Mouse (Mus musculus) midbrain, postnatal 0 days (tissue): ENCODE measurements around the gene Igfbpl1. TPM values are rescaled to one million over a fixed set of nuclear protein-coding genes. Genes with fewer than 3 reads are reported as not detected.

Experiments
- ATAC-seq: fragments of 200-750 bp; cut with Nextera tagmentation; 2 replicates; pipeline ENCODE4 v1.8.0; 2017; ENCODE audit warnings: moderate number of reproducible peaks, mild to moderate bottlenecking, moderate TSS enrichment, moderate library complexity; ENCODE audit not compliant: low FRiP score
- DNase-seq: peaks from one replicate; pipeline ENCODE4 v3.0.0-alpha.2; 2015; ENCODE audit warnings: low spot score
- H3K27ac ChIP-seq: fragments of 300-500 bp; sonication (generic); 2 replicates; pipeline ENCODE4 v1.5.1; 2014; ENCODE audit warnings: low read depth, mild to moderate bottlenecking, low read length, mixed read lengths
- H3K27me3 ChIP-seq: fragments of 300-500 bp; sonication (generic); 2 replicates; pipeline ENCODE4 v1.6.1; 2014; ENCODE audit warnings: low read length, control low read depth, mixed read lengths; ENCODE audit not compliant: insufficient read depth
- H3K36me3 ChIP-seq: fragments of 300-500 bp; sonication (generic); 2 replicates; pipeline ENCODE4 v1.6.1; 2014; ENCODE audit warnings: low read length, control low read depth, mixed read lengths; ENCODE audit not compliant: insufficient read depth
- H3K4me1 ChIP-seq: fragments of 300-500 bp; sonication (generic); 2 replicates; pipeline ENCODE4 v1.6.1; 2014; ENCODE audit warnings: mild to moderate bottlenecking, control low read depth, antibody characterized with exemption, low read length, mixed read lengths; ENCODE audit not compliant: insufficient read depth
- H3K4me2 ChIP-seq: fragments of 300-500 bp; sonication (generic); 2 replicates; pipeline ENCODE4 v1.6.1; 2014; ENCODE audit warnings: low read depth, mild to moderate bottlenecking, low read length, mixed read lengths; ENCODE audit not compliant: poor library complexity, severe bottlenecking
- H3K4me3 ChIP-seq: fragments of 300-500 bp; sonication (generic); 2 replicates; pipeline ENCODE4 v1.5.1; 2014; ENCODE audit warnings: low read depth, mild to moderate bottlenecking, low read length, moderate library complexity
- H3K9ac ChIP-seq: fragments of 300-500 bp; sonication (generic); replicated peaks from 2 replicates; pipeline ENCODE4 v1.6.1; 2014; ENCODE audit warnings: mild to moderate bottlenecking, low read length, moderate library complexity, mixed read lengths; ENCODE audit not compliant: poor library complexity, severe bottlenecking
- H3K9me3 ChIP-seq: fragments of 300-500 bp; sonication (generic); 2 replicates; pipeline ENCODE4 v1.6.1; 2016; ENCODE audit warnings: low read length, control low read depth
- CTCF ChIP-seq: IDR thresholded peaks from 2 replicates; pipeline ENCODE4 v1.5.1; 2016; ENCODE audit warnings: antibody characterized with exemption, mild to moderate bottlenecking
- WGBS: fragments of 180-500 bp; shearing (Covaris S2); extraction: QIAGEN DNeasy Blood & Tissue Kit; methylation state at CpG from one replicate; pipeline ENCODE4 v1.1.7; 2014; 5-methylcytosine and 5-hydroxymethylcytosine counted together
- polyA plus RNA-seq: library from polyadenylated mRNA; unstranded; fragments of >200 nt; fragmentation: Nextera tagmentation; extraction: Ambion mirVana; gene quantifications from 2 replicates; pipeline ENCODE4 v1.2.1, GENCODE M21; 2015
- total RNA-seq: library from RNA; depleted of rRNA; stranded (reverse); fragments of >200 nt; gene quantifications from 2 replicates; pipeline ENCODE4 v1.2.3, GENCODE M21; 2014

Gene Igfbpl1
- total and polyA plus RNA-seq, 2 experiments from 2014 or later = 10.3 to 51.6 TPM

DNA sequence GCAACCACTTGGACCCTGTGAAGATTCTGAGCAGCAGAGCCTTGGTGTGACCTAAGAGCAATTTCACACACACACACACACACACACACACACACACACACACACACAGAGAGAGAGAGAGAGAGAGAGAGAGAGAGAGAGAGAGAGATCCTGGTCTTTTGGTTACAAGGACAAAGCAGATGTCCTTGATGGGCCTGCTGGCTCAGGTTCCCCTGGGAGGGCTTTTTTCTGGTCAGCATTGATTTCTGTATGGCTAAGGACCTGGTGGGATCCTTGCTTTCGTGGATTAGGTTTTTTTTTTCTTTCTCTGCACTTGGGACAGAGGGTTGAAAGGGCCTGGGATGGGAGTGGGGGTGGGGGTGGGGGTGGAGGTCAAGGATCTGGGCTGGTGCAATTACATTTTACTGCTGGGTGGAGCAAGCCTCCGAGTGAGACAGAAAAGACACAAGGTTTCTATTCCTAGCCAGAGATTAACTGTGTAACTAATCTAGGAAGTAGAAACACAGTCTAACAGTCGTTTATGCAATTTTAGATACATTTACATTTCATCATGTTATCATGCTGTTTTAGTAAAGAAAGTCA, 26.7 kb downstream of the Igfbpl1 start:
- no peak overlapping the region for H3K4me2 ChIP-seq
- H3K27ac ChIP-seq = no peak overlapping the region
- 39% methylated on average over 3 of the region's 3 CpGs for WGBS
- H3K9me3 ChIP-seq = no peaks in the 10 kb centered on the region
- H3K4me1 ChIP-seq = peaks cover 5% of the 10 kb centered on the region; the same call in 1 of the 2 replicates
- ATAC-seq (no peak), DNase-seq (no peak)
- H3K4me3 ChIP-seq = no peak overlapping the region
- H3K9ac ChIP-seq = no peak overlapping the region
- H3K36me3 ChIP-seq = peaks cover 6% of the 10 kb centered on the region; the same call in 1 of the 2 replicates
- TF ChIP-seq CTCF = no peak
- no peaks in the 10 kb centered on the region for H3K27me3 ChIP-seq

GRCm38 (mm10) chr4:45798964-45799363, 27.8 kb downstream of the Igfbpl1 start, which contains the start of gene Aldh1b1:
Aldh1b1 (plus strand) TSS chr4:45799022.
- peak within 1 kb of the TSS; percentile 78 for H3K4me2 ChIP-seq
- ATAC-seq (peak; percentile 70), DNase-seq (peak; percentile 77)
- H3K9ac ChIP-seq = peak within 1 kb of the TSS; percentile 65
- peaks cover 5% of the 10 kb centered on the region; the same call in 1 of the 2 replicates for H3K4me1 ChIP-seq
- no peak for TF ChIP-seq CTCF
- no peaks in the 10 kb centered on the region for H3K27me3 ChIP-seq
- H3K36me3 ChIP-seq = peaks cover 4% of the 10 kb centered on the region; the same call in 1 of the 2 replicates
- peak within 1 kb of the TSS; percentile 54 for H3K4me3 ChIP-seq
- H3K9me3 ChIP-seq = no peaks in the 10 kb centered on the region
- peak within 1 kb of the TSS; percentile 62; the same call in 1 of the 2 replicates for H3K27ac ChIP-seq
- under 1% methylated on average over 26 of the region's 26 CpGs for WGBS

GRCm38 (mm10) chr4:45796760-45797159, 30.0 kb downstream of the Igfbpl1 start:
- H3K4me1 ChIP-seq = peaks cover 5% of the 10 kb centered on the region; the same call in 1 of the 2 replicates
- no peaks in the 10 kb centered on the region for H3K27me3 ChIP-seq
- H3K4me2 ChIP-seq = no peak overlapping the region
- no peaks in the 10 kb centered on the region for H3K36me3 ChIP-seq
- no peak overlapping the region for H3K9ac ChIP-seq
- H3K4me3 ChIP-seq = no peak overlapping the region
- no peak for DNase-seq
- H3K27ac ChIP-seq = no peak overlapping the region
- H3K9me3 ChIP-seq = no peaks in the 10 kb centered on the region
- WGBS = 85% methylated on average over 5 of the region's 5 CpGs
- no peak for TF ChIP-seq CTCF
- ATAC-seq = no peak

DNA sequence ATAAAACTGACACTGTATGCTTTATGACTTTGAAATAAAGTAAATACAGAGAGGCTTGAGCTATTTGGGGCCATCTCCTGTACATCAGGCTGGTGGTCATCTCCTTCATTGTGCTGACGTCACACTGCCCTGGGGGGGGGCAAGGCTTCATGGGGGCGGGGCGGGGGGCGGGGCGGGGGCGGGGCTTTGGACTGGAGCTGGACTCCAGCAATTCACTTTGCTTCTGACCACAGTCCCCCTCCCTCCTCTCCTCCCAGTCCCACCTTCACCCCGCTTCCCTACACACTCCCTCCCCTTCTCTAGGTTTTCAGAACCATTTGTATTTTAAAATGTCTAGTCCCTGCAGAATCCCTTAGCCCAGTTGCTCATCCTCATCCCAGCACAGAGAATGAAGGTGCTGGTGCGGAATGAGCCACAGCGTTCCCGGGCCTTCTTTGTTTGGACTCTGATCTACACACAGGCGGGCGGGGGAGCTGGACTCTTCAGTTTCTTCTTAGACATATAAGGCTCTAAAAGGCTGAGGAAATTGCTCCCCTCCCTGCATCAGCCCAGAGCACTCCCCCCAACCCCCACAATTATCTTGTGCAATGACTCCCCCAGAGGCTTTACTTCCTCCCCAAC, 31.4 kb downstream of the Igfbpl1 start:
- Histone ChIP-seq H3K9me3 (no peaks in the 10 kb centered on the region), H3K4me1 (peaks cover 5% of the 10 kb centered on the region; the same call in 1 of the 2 replicates), H3K4me2 (peak overlapping the region; percentile 45), H3K27ac (no peak overlapping the region), H3K9ac (0 out of 2 replicates have a peak overlapping the region, but pooled peaks have one; percentile 8), H3K36me3 (no peaks in the 10 kb centered on the region), H3K27me3 (no peaks in the 10 kb centered on the region), H3K4me3 (no peak overlapping the region)
- 0 out of 2 replicates have a peak, but pooled peaks have one; percentile 25 for ATAC-seq
- no peak for DNase-seq
- WGBS = 3% methylated on average over 12 of the region's 12 CpGs
- TF ChIP-seq CTCF = no peak

GRCm38 (mm10) chr4:45790018-45790417, 36.7 kb downstream of the Igfbpl1 start:
- H3K4me3 ChIP-seq = no peak overlapping the region
- no peak overlapping the region for H3K9ac ChIP-seq
- ATAC-seq (no peak), DNase-seq (no peak)
- no peak for TF ChIP-seq CTCF
- WGBS = 94% methylated on average over 2 of the region's 2 CpGs
- no peaks in the 10 kb centered on the region for H3K9me3 ChIP-seq
- no peaks in the 10 kb centered on the region for H3K36me3 ChIP-seq
- no peak overlapping the region for H3K27ac ChIP-seq
- H3K27me3 ChIP-seq = no peaks in the 10 kb centered on the region
- H3K4me2 ChIP-seq = no peak overlapping the region
- no peaks in the 10 kb centered on the region for H3K4me1 ChIP-seq
